Mouse (Mus musculus): Measurements from ENCODE around the gene Specc1. TPM values are rescaled to one million over a fixed set of nuclear protein-coding genes. Genes with fewer than 3 reads are reported as not detected.
A peak's percentile ranks its signal among the peaks of the same experiment; 100 is the strongest.

Specc1 gene
- total RNA-seq, 2 experiments from 2014 or later = 1.9 to 2.3 TPM

GRCm38 (mm10) chr11:62217751-62218150, 261.2 kb downstream of the Specc1 start:
- intact Hi-C loops (cut with DNase I) = no loop called here
- DNase-seq = no peak

- intact Hi-C loops (cut with DNase I) = no loop called here
These were observed 264.4 kb downstream of the Specc1 start for GRCm38 (mm10) chr11:62220756-62221510.

GRCm38 (mm10) chr11:62223416-62223815, 266.9 kb downstream of the Specc1 start:
- intact Hi-C loops (cut with DNase I) = no loop called here
- no peak for DNase-seq

More at GRCm38 (mm10) chr11:62220756-62221510, 264.4 kb downstream of the Specc1 start:
- no peak for DNase-seq

GRCm38 (mm10) chr11:62223962-62224361, 267.4 kb downstream of the Specc1 start:
- DNase-seq = peak; percentile 39 to 41
- intact Hi-C loops (cut with DNase I) = no loop called here

- intact Hi-C loops (cut with DNase I) = no loop called here
- peak in 1 of 2 experiments; percentile 26 for DNase-seq
These were observed 268.2 kb downstream of the Specc1 start for GRCm38 (mm10) chr11:62224797-62225196.

- no peak for DNase-seq
- intact Hi-C loops (cut with DNase I) = no loop called here
These were observed 284.2 kb downstream of the Specc1 start for GRCm38 (mm10) chr11:62240631-62241261.

- intact Hi-C loops (cut with DNase I) = no loop called here
- no peak for DNase-seq
These were observed 287.3 kb downstream of the Specc1 start for GRCm38 (mm10) chr11:62243871-62244270.

GRCm38 (mm10) chr11:62244471-62244870, 287.9 kb downstream of the Specc1 start:
- intact Hi-C loops (cut with DNase I) = no loop called here
- DNase-seq = no peak

GRCm38 (mm10) chr11:62247759-62248400, 291.3 kb downstream of the Specc1 start:
- no peak for DNase-seq
- intact Hi-C loops (cut with DNase I) = no loop called here

GRCm38 (mm10) chr11:62248401-62249244, 292.1 kb downstream of the Specc1 start, which contains the start of gene Adora2b:
Adora2b (plus strand) TSS chr11:62248984.
- peak; percentile 55 to 56 for DNase-seq
- intact Hi-C loops (cut with DNase I) = no loop called here

GRCm38 (mm10) chr11:62249266-62250037, 292.9 kb downstream of the Specc1 start:
- intact Hi-C loops (cut with DNase I) = no loop called here
- no peak for DNase-seq

GRCm38 (mm10) chr11:62251047-62251446, 294.5 kb downstream of the Specc1 start:
- intact Hi-C loops (cut with DNase I) = no loop called here
- DNase-seq = no peak

- intact Hi-C loops (cut with DNase I) = no loop called here
- no peak for DNase-seq
These were observed 296.8 kb downstream of the Specc1 start for GRCm38 (mm10) chr11:62253380-62253779.

GRCm38 (mm10) chr11:62259214-62259613, 302.7 kb downstream of the Specc1 start:
- no peak for DNase-seq
- intact Hi-C loops (cut with DNase I) = no loop called here

GRCm38 (mm10) chr11:62263599-62263998, 307.0 kb downstream of the Specc1 start:
- no peak for DNase-seq
- intact Hi-C loops (cut with DNase I) = no loop called here

GRCm38 (mm10) chr11:62264018-62264417, 307.5 kb downstream of the Specc1 start:
- no peak for DNase-seq
- intact Hi-C loops (cut with DNase I) = no loop called here

- intact Hi-C loops (cut with DNase I) = no loop called here
- no peak for DNase-seq
These were observed 309.1 kb downstream of the Specc1 start for GRCm38 (mm10) chr11:62265642-62266041.

GRCm38 (mm10) chr11:62266466-62267214, 310.1 kb downstream of the Specc1 start:
- DNase-seq = no peak
- intact Hi-C loops (cut with DNase I) = no loop called here

GRCm38 (mm10) chr11:62268381-62268780, 311.8 kb downstream of the Specc1 start:
- DNase-seq = no peak
- intact Hi-C loops (cut with DNase I) = no loop called here
